Mouse (Mus musculus) right cerebral cortex, postnatal 25 days (tissue): ENCODE measurements around the gene Fndc3b.

Source experiments
- DNase-seq: peaks from one replicate; pipeline ENCODE4 v3.0.0; 2022

Fndc3b gene

GRCm38 (mm10) chr3:27710648-27711428 is at the start of gene Fndc3b:
Gene Fndc3b (minus strand): TSS chr3:27711307.
- DNase-seq, result peak; percentile 93

- DNase-seq, result no peak
Measured at GRCm38 (mm10) chr3:27760278-27760677, 49.2 kb upstream of the Fndc3b start.

GRCm38 (mm10) chr3:27758976-27759375 is 47.9 kb upstream of the Fndc3b start:
- DNase-seq, result no peak

GRCm38 (mm10) chr3:27751657-27752056 is 40.5 kb upstream of the Fndc3b start:
- DNase-seq, result no peak

- no peak for DNase-seq
Measured at GRCm38 (mm10) chr3:27751156-27751555, 40.0 kb upstream of the Fndc3b start.

GRCm38 (mm10) chr3:27745651-27746050 is 34.5 kb upstream of the Fndc3b start:
- DNase-seq, result no peak

GRCm38 (mm10) chr3:27744754-27745153 is 33.6 kb upstream of the Fndc3b start:
- no peak for DNase-seq

- no peak for DNase-seq
Measured at GRCm38 (mm10) chr3:27743271-27744145, 32.4 kb upstream of the Fndc3b start.

GRCm38 (mm10) chr3:27742124-27742523 is 31.0 kb upstream of the Fndc3b start:
- DNase-seq, result no peak

GRCm38 (mm10) chr3:27740136-27740535 is 29.0 kb upstream of the Fndc3b start:
- no peak for DNase-seq

GRCm38 (mm10) chr3:27736180-27736579 is 25.1 kb upstream of the Fndc3b start:
- no peak for DNase-seq

GRCm38 (mm10) chr3:27735113-27735512 is 24.0 kb upstream of the Fndc3b start:
- no peak for DNase-seq

GRCm38 (mm10) chr3:27728798-27729782 is 18.0 kb upstream of the Fndc3b start:
- no peak for DNase-seq

- no peak for DNase-seq
Measured at GRCm38 (mm10) chr3:27728176-27728575, 17.1 kb upstream of the Fndc3b start.

GRCm38 (mm10) chr3:27725752-27726151 is 14.6 kb upstream of the Fndc3b start:
- no peak for DNase-seq

GRCm38 (mm10) chr3:27724208-27724607 is 13.1 kb upstream of the Fndc3b start:
- no peak for DNase-seq

GRCm38 (mm10) chr3:27718829-27719365 is 7.8 kb upstream of the Fndc3b start:
- no peak for DNase-seq

GRCm38 (mm10) chr3:27713971-27714370 is 2.9 kb upstream of the Fndc3b start:
- DNase-seq, result no peak

GRCm38 (mm10) chr3:27712421-27712820 is 1.3 kb upstream of the Fndc3b start:
- DNase-seq, result no peak

- DNase-seq, result peak; percentile 65
Measured at GRCm38 (mm10) chr3:27709906-27710647, 1.0 kb downstream of the Fndc3b start.

GRCm38 (mm10) chr3:27709096-27709905 is 1.8 kb downstream of the Fndc3b start:
- DNase-seq, result no peak
